Mouse (Mus musculus): Measurements from ENCODE around the gene Umod. TPM values are rescaled to one million over a fixed set of nuclear protein-coding genes. Genes with fewer than 3 reads are reported as not detected.
A peak's percentile ranks its signal among the peaks of the same experiment; 100 is the strongest.

Umod gene
- not detected in 2 replicates for total RNA-seq (2014; rRNA removed)
- polyA plus RNA-seq (2015; fragmentation: Nextera tagmentation; extraction: Ambion mirVana) = not detected in 2 replicates

- H3K27ac ChIP-seq (ENCODE audit: low read depth, low read length) = no peak within 1 kb of the TSS
- no peak for DNase-seq
- no peak within 1 kb of the TSS for H3K4me2 ChIP-seq (ENCODE audit: low read depth)
- H3K4me1 ChIP-seq (ENCODE audit: insufficient read depth) = no peaks in the 10 kb centered on the region
- H3K9ac ChIP-seq = no peak within 1 kb of the TSS
- TF ChIP-seq CTCF (IDR thresholded peaks at IDR 0.05; ENCODE audit: low read depth) = no peak
- H3K36me3 ChIP-seq (ENCODE audit: insufficient read depth) = no peaks in the 10 kb centered on the region
- no peak for ATAC-seq
- no peak within 1 kb of the TSS for H3K4me3 ChIP-seq (ENCODE audit: low read depth, low read length)
- no peaks in the 10 kb centered on the region for H3K27me3 ChIP-seq (ENCODE audit: insufficient read depth, low read length)
- no peaks in the 10 kb centered on the region for H3K9me3 ChIP-seq (ENCODE audit: low read length)
Observed at GRCm38 (mm10) chr7:119479256-119479655, at the start of gene Umod. TSS of gene Umod (minus strand) at chr7:119479282.

- WGBS = 92% methylated on average over 7 of the region's 7 CpGs
Observed at GRCm38 (mm10) chr7:119528617-119529016, 49.5 kb upstream of the Umod start.

GRCm38 (mm10) chr7:119527548-119527947 lies 48.5 kb upstream of the Umod start:
- no peaks in the 10 kb centered on the region for H3K36me3 ChIP-seq (ENCODE audit: insufficient read depth)
- H3K4me2 ChIP-seq (ENCODE audit: low read depth) = no peak overlapping the region
- H3K9ac ChIP-seq = no peak overlapping the region
- no peaks in the 10 kb centered on the region for H3K4me1 ChIP-seq (ENCODE audit: insufficient read depth)
- 52% methylated on average over 2 of the region's 2 CpGs for WGBS
- no peak overlapping the region for H3K27ac ChIP-seq (ENCODE audit: low read depth, low read length)
- no peaks in the 10 kb centered on the region for H3K9me3 ChIP-seq (ENCODE audit: low read length)
- no peak for TF ChIP-seq CTCF (IDR thresholded peaks at IDR 0.05; ENCODE audit: low read depth)
- H3K4me3 ChIP-seq (ENCODE audit: low read depth, low read length) = no peak overlapping the region
- no peak for DNase-seq
- H3K27me3 ChIP-seq (ENCODE audit: insufficient read depth, low read length) = no peaks in the 10 kb centered on the region
- ATAC-seq = no peak

More at GRCm38 (mm10) chr7:119528617-119529016, 49.5 kb upstream of the Umod start:
- Histone ChIP-seq H3K4me1 (ENCODE audit: insufficient read depth) (no peaks in the 10 kb centered on the region), H3K9me3 (ENCODE audit: low read length) (no peaks in the 10 kb centered on the region), H3K27me3 (ENCODE audit: insufficient read depth, low read length) (no peaks in the 10 kb centered on the region), H3K27ac (ENCODE audit: low read depth, low read length) (no peak overlapping the region), H3K4me2 (ENCODE audit: low read depth) (no peak overlapping the region), H3K36me3 (ENCODE audit: insufficient read depth) (no peaks in the 10 kb centered on the region), H3K9ac (no peak overlapping the region), H3K4me3 (ENCODE audit: low read depth, low read length) (no peak overlapping the region)
- ATAC-seq = no peak
- no peak for DNase-seq
- TF ChIP-seq CTCF (IDR thresholded peaks at IDR 0.05; ENCODE audit: low read depth) = no peak

GRCm38 (mm10) chr7:119527135-119527534 lies 48.1 kb upstream of the Umod start:
- no peak for TF ChIP-seq CTCF (IDR thresholded peaks at IDR 0.05; ENCODE audit: low read depth)
- H3K4me2 ChIP-seq (ENCODE audit: low read depth) = no peak overlapping the region
- no peak for ATAC-seq
- no peak overlapping the region for H3K4me3 ChIP-seq (ENCODE audit: low read depth, low read length)
- 92% methylated on average over 1 of the region's 1 CpGs for WGBS
- no peak overlapping the region for H3K27ac ChIP-seq (ENCODE audit: low read depth, low read length)
- DNase-seq = no peak
- H3K4me1 ChIP-seq (ENCODE audit: insufficient read depth) = no peaks in the 10 kb centered on the region
- no peaks in the 10 kb centered on the region for H3K9me3 ChIP-seq (ENCODE audit: low read length)
- H3K36me3 ChIP-seq (ENCODE audit: insufficient read depth) = no peaks in the 10 kb centered on the region
- no peaks in the 10 kb centered on the region for H3K27me3 ChIP-seq (ENCODE audit: insufficient read depth, low read length)
- no peak overlapping the region for H3K9ac ChIP-seq

- Histone ChIP-seq H3K27ac (ENCODE audit: low read depth, low read length) (no peak overlapping the region), H3K4me2 (ENCODE audit: low read depth) (peak overlapping the region; percentile 19; the same call in 1 of the 2 replicates), H3K27me3 (ENCODE audit: insufficient read depth, low read length) (no peaks in the 10 kb centered on the region), H3K4me3 (ENCODE audit: low read depth, low read length) (no peak overlapping the region), H3K36me3 (ENCODE audit: insufficient read depth) (no peaks in the 10 kb centered on the region), H3K9ac (no peak overlapping the region), H3K4me1 (ENCODE audit: insufficient read depth) (no peaks in the 10 kb centered on the region), H3K9me3 (ENCODE audit: low read length) (no peaks in the 10 kb centered on the region)
- TF ChIP-seq CTCF (IDR thresholded peaks at IDR 0.05; ENCODE audit: low read depth) = no peak
- WGBS = 15% methylated on average over 13 of the region's 13 CpGs
- ATAC-seq (no peak), DNase-seq (no peak)
Observed at GRCm38 (mm10) chr7:119526486-119526885, 47.4 kb upstream of the Umod start.

- no peak overlapping the region for H3K27ac ChIP-seq (ENCODE audit: low read depth, low read length)
- H3K4me3 ChIP-seq (ENCODE audit: low read depth, low read length) = no peak overlapping the region
- no peak for TF ChIP-seq CTCF (IDR thresholded peaks at IDR 0.05; ENCODE audit: low read depth)
- H3K27me3 ChIP-seq (ENCODE audit: insufficient read depth, low read length) = no peaks in the 10 kb centered on the region
- H3K4me1 ChIP-seq (ENCODE audit: insufficient read depth) = no peaks in the 10 kb centered on the region
- H3K9me3 ChIP-seq (ENCODE audit: low read length) = no peaks in the 10 kb centered on the region
- H3K9ac ChIP-seq = no peak overlapping the region
- peak; percentile 32 for DNase-seq
- ATAC-seq = peak; percentile 61
- no peak overlapping the region for H3K4me2 ChIP-seq (ENCODE audit: low read depth)
- no peaks in the 10 kb centered on the region for H3K36me3 ChIP-seq (ENCODE audit: insufficient read depth)
- 12% methylated on average over 2 of the region's 2 CpGs for WGBS
Observed at GRCm38 (mm10) chr7:119525881-119526281, 46.8 kb upstream of the Umod start.

- no peak within 1 kb of the TSS for H3K9ac ChIP-seq
- no peak for TF ChIP-seq CTCF (IDR thresholded peaks at IDR 0.05; ENCODE audit: low read depth)
- no peak for ATAC-seq
- no peak within 1 kb of the TSS for H3K4me3 ChIP-seq (ENCODE audit: low read depth, low read length)
- no peak within 1 kb of the TSS for H3K27ac ChIP-seq (ENCODE audit: low read depth, low read length)
- H3K27me3 ChIP-seq (ENCODE audit: insufficient read depth, low read length) = no peaks in the 10 kb centered on the region
- no peaks in the 10 kb centered on the region for H3K9me3 ChIP-seq (ENCODE audit: low read length)
- no peaks in the 10 kb centered on the region for H3K36me3 ChIP-seq (ENCODE audit: insufficient read depth)
- H3K4me1 ChIP-seq (ENCODE audit: insufficient read depth) = no peaks in the 10 kb centered on the region
- no peak for DNase-seq
- H3K4me2 ChIP-seq (ENCODE audit: low read depth) = no peak within 1 kb of the TSS
- 81% methylated on average over 4 of the region's 4 CpGs for WGBS
Observed at GRCm38 (mm10) chr7:119523389-119523788, 44.3 kb upstream of the Umod start, which contains the start of gene Pdilt. TSS of gene Pdilt (minus strand) at chr7:119523489.
